Mouse (Mus musculus): ENCODE results near the gene Dcaf1.

GRCm38 (mm10) chr9:106876666-106877065, 55.0 kb downstream of the Dcaf1 start:
- TF ChIP-seq CTCF (IDR thresholded peaks at IDR 0.05; ENCODE audit: low read depth, low read length) (no peak), POLR2A (IDR thresholded peaks at IDR 0.05; ENCODE audit: extremely low read depth, insufficient read depth, low read length) (no peak)
